Mouse (Mus musculus) testis, postnatal 14 days (tissue): ENCODE results near the gene Cemip2.

Experiments
- DNase-seq: peaks from one replicate; pipeline ENCODE4 v3.0.0; 2021; ENCODE audit warnings: low spot score

Cemip2 gene

GRCm38 (mm10) chr19:21778147-21778917 is at the start of gene Cemip2:
Gene Cemip2, plus strand, starts transcription at chr19:21778342.
- peak; percentile 94 for DNase-seq

- DNase-seq, result no peak
Measured at GRCm38 (mm10) chr19:21728342-21728741, 49.8 kb upstream of the Cemip2 start.

GRCm38 (mm10) chr19:21731887-21732286 is 46.3 kb upstream of the Cemip2 start:
- DNase-seq, result no peak

GRCm38 (mm10) chr19:21733176-21733575 is 45.0 kb upstream of the Cemip2 start:
- DNase-seq, result no peak

- DNase-seq, result no peak
Measured at GRCm38 (mm10) chr19:21734112-21734511, 44.0 kb upstream of the Cemip2 start.

- no peak for DNase-seq
Measured at GRCm38 (mm10) chr19:21737446-21737845, 40.7 kb upstream of the Cemip2 start.

GRCm38 (mm10) chr19:21737881-21738590 is 40.1 kb upstream of the Cemip2 start:
- DNase-seq, result peak; percentile 24

GRCm38 (mm10) chr19:21738591-21739280 is 39.4 kb upstream of the Cemip2 start:
- DNase-seq, result no peak

- DNase-seq, result no peak
Measured at GRCm38 (mm10) chr19:21742138-21742537, 36.0 kb upstream of the Cemip2 start.

GRCm38 (mm10) chr19:21745586-21745985 is 32.6 kb upstream of the Cemip2 start:
- no peak for DNase-seq

GRCm38 (mm10) chr19:21747356-21747755 is 30.8 kb upstream of the Cemip2 start:
- peak; percentile 19 for DNase-seq

GRCm38 (mm10) chr19:21750154-21750553 is 28.0 kb upstream of the Cemip2 start:
- no peak for DNase-seq

GRCm38 (mm10) chr19:21761676-21762075 is 16.5 kb upstream of the Cemip2 start:
- no peak for DNase-seq

GRCm38 (mm10) chr19:21764013-21764412 is 14.1 kb upstream of the Cemip2 start:
- no peak for DNase-seq

- no peak for DNase-seq
Measured at GRCm38 (mm10) chr19:21764738-21765137, 13.4 kb upstream of the Cemip2 start.

- no peak for DNase-seq
Measured at GRCm38 (mm10) chr19:21767500-21768045, 10.6 kb upstream of the Cemip2 start.

GRCm38 (mm10) chr19:21769796-21770195 is 8.3 kb upstream of the Cemip2 start:
- no peak for DNase-seq

GRCm38 (mm10) chr19:21771586-21771985 is 6.6 kb upstream of the Cemip2 start:
- DNase-seq, result no peak

GRCm38 (mm10) chr19:21773621-21774020 is 4.5 kb upstream of the Cemip2 start:
- no peak for DNase-seq

GRCm38 (mm10) chr19:21775629-21776028 is 2.5 kb upstream of the Cemip2 start:
- no peak for DNase-seq

GRCm38 (mm10) chr19:21776671-21777070 is 1.5 kb upstream of the Cemip2 start:
- DNase-seq, result no peak

GRCm38 (mm10) chr19:21777171-21777731 is 891 bp upstream of the Cemip2 start:
- peak; percentile 14 for DNase-seq
